Mouse (Mus musculus) thymus, adult 2 months (tissue): ENCODE measurements around the gene Mthfd2l. TPM values are rescaled to one million over a fixed set of nuclear protein-coding genes. Genes with fewer than 3 reads are reported as not detected.

Experiments used
- DNase-seq: peaks from one replicate; pipeline ENCODE4 v3.0.0; 2021
- H3K27ac ChIP-seq: fragments of 200-500 bp; 2 replicates; pipeline ENCODE4 v1.5.1; 2012; ENCODE audit warnings: low read length, control low read depth; ENCODE audit not compliant: control insufficient read depth, insufficient read depth
- H3K27me3 ChIP-seq: fragments of 200-500 bp; 2 replicates; pipeline ENCODE4 v1.6.1; 2012; ENCODE audit warnings: mild to moderate bottlenecking, low read length, moderate library complexity, mixed read lengths; ENCODE audit not compliant: control insufficient read depth, insufficient read depth
- H3K36me3 ChIP-seq: fragments of 200-500 bp; 2 replicates; pipeline ENCODE4 v1.6.1; 2012; ENCODE audit warnings: mild to moderate bottlenecking, low read length, moderate library complexity; ENCODE audit not compliant: control insufficient read depth, insufficient read depth
- H3K4me1 ChIP-seq: fragments of 200-500 bp; replicated peaks from 2 replicates; pipeline ENCODE4 v1.6.1; 2012; ENCODE audit warnings: low read length; ENCODE audit not compliant: control insufficient read depth, insufficient read depth
- H3K4me3 ChIP-seq: fragments of 200-500 bp; 2 replicates; pipeline ENCODE4 v1.5.1; 2012; ENCODE audit warnings: mild to moderate bottlenecking, low read length, control low read depth, moderate library complexity; ENCODE audit not compliant: control insufficient read depth, insufficient read depth
- CTCF ChIP-seq: fragments of 200-500 bp; IDR thresholded peaks from 2 replicates; pipeline ENCODE4 v1.5.1; 2012; ENCODE audit warnings: mild to moderate bottlenecking, control low read depth, low read length, moderate library complexity, borderline replicate concordance; ENCODE audit not compliant: control insufficient read depth, poor library complexity, insufficient read depth; ENCODE audit errors: extremely low read depth
- POLR2A ChIP-seq: fragments of 200-500 bp; IDR thresholded peaks from 2 replicates; pipeline ENCODE4 v1.6.1; 2012; ENCODE audit warnings: mild to moderate bottlenecking, low read length, control low read depth, moderate library complexity; ENCODE audit not compliant: control insufficient read depth, poor library complexity, insufficient read depth; ENCODE audit errors: extremely low read depth
- WGBS: fragments of 180-500 bp; shearing (Covaris S2); methylation state at CpG from one replicate; pipeline ENCODE4 v1.1.7; 2018; 5-methylcytosine and 5-hydroxymethylcytosine counted together
- polyA plus RNA-seq: library from polyadenylated mRNA; depleted of rRNA; stranded (reverse); fragments of >200 nt; gene quantifications from 2 replicates; pipeline ENCODE4 v1.2.3, GENCODE M21; 2012

The Mthfd2l gene
- polyA plus RNA-seq, 1 experiment, result 23.5 TPM

GRCm38 (mm10) chr5:90930546-90930945 is 371 bp upstream of the Mthfd2l start:
- Histone ChIP-seq H3K27me3 (no peaks in the 10 kb centered on the region), H3K4me3 (peak overlapping the region; percentile 58; the same call in 1 of the 2 replicates), H3K4me1 (no peaks in the 10 kb centered on the region), H3K36me3 (no peaks in the 10 kb centered on the region), H3K27ac (no peak overlapping the region)
- 68% methylated on average over 2 of the region's 2 CpGs for WGBS
- TF ChIP-seq CTCF, result no peak
- no peak for TF ChIP-seq POLR2A
- DNase-seq, result no peak

GRCm38 (mm10) chr5:90931911-90932310 is 994 bp downstream of the Mthfd2l start:
- Histone ChIP-seq H3K27ac (no peak overlapping the region), H3K4me1 (no peaks in the 10 kb centered on the region), H3K36me3 (no peaks in the 10 kb centered on the region), H3K27me3 (no peaks in the 10 kb centered on the region), H3K4me3 (peak overlapping the region; percentile 58)
- no peak for TF ChIP-seq CTCF
- no peak for TF ChIP-seq POLR2A
- no peak for DNase-seq
- 34% methylated on average over 6 of the region's 6 CpGs for WGBS

GRCm38 (mm10) chr5:90936706-90937105 is 5.8 kb downstream of the Mthfd2l start:
- no peaks in the 10 kb centered on the region for H3K27me3 ChIP-seq
- no peak for TF ChIP-seq CTCF
- no peak for TF ChIP-seq POLR2A
- no peak overlapping the region for H3K4me3 ChIP-seq
- H3K27ac ChIP-seq, result no peak overlapping the region
- no peak for DNase-seq
- WGBS, result 91% methylated on average over 2 of the region's 2 CpGs
- no peaks in the 10 kb centered on the region for H3K4me1 ChIP-seq
- no peaks in the 10 kb centered on the region for H3K36me3 ChIP-seq

GRCm38 (mm10) chr5:90945453-90945852 is 14.5 kb downstream of the Mthfd2l start:
- H3K4me1 ChIP-seq, result no peaks in the 10 kb centered on the region
- 76% methylated on average over 2 of the region's 2 CpGs for WGBS
- no peak overlapping the region for H3K4me3 ChIP-seq
- no peaks in the 10 kb centered on the region for H3K36me3 ChIP-seq
- no peaks in the 10 kb centered on the region for H3K27me3 ChIP-seq
- TF ChIP-seq POLR2A, result no peak
- no peak for TF ChIP-seq CTCF
- DNase-seq, result no peak
- H3K27ac ChIP-seq, result no peak overlapping the region

GRCm38 (mm10) chr5:90949499-90949898 is 18.6 kb downstream of the Mthfd2l start:
- Histone ChIP-seq H3K4me1 (no peaks in the 10 kb centered on the region), H3K27me3 (no peaks in the 10 kb centered on the region), H3K4me3 (no peak overlapping the region), H3K36me3 (no peaks in the 10 kb centered on the region), H3K27ac (no peak overlapping the region)
- 75% methylated on average over 15 of the region's 15 CpGs for WGBS
- TF ChIP-seq POLR2A, result no peak
- TF ChIP-seq CTCF, result no peak
- DNase-seq, result no peak

- TF ChIP-seq POLR2A (no peak), CTCF (no peak)
- Histone ChIP-seq H3K27me3 (no peaks in the 10 kb centered on the region), H3K36me3 (no peaks in the 10 kb centered on the region), H3K4me3 (no peak overlapping the region), H3K4me1 (no peaks in the 10 kb centered on the region), H3K27ac (no peak overlapping the region)
- WGBS, result 27% methylated on average over 2 of the region's 2 CpGs
- DNase-seq, result peak; percentile 26
Observed at GRCm38 (mm10) chr5:90951475-90951874, 20.6 kb downstream of the Mthfd2l start.

GRCm38 (mm10) chr5:90952731-90953481 is 22.0 kb downstream of the Mthfd2l start:
- Histone ChIP-seq H3K36me3 (no peaks in the 10 kb centered on the region), H3K4me1 (no peaks in the 10 kb centered on the region), H3K27ac (no peak overlapping the region), H3K27me3 (no peaks in the 10 kb centered on the region), H3K4me3 (no peak overlapping the region)
- 86% methylated on average over 8 of the region's 8 CpGs for WGBS
- DNase-seq, result no peak
- no peak for TF ChIP-seq POLR2A
- TF ChIP-seq CTCF, result no peak

- H3K36me3 ChIP-seq, result no peaks in the 10 kb centered on the region
- no peaks in the 10 kb centered on the region for H3K27me3 ChIP-seq
- H3K4me1 ChIP-seq, result no peaks in the 10 kb centered on the region
- H3K27ac ChIP-seq, result no peak overlapping the region
- peak; percentile 82; the same call in 1 of the 2 replicates for TF ChIP-seq CTCF
- no peak for TF ChIP-seq POLR2A
- no peak overlapping the region for H3K4me3 ChIP-seq
- 80% methylated on average over 4 of the region's 4 CpGs for WGBS
- peak; percentile 32 for DNase-seq
Observed at GRCm38 (mm10) chr5:90964316-90964715, 33.4 kb downstream of the Mthfd2l start.
